Mouse (Mus musculus) bone marrow, adult 2 months (tissue): ENCODE measurements around the gene Acaa1a. TPM values are rescaled to one million over a fixed set of nuclear protein-coding genes. Genes with fewer than 3 reads are reported as not detected.

Experiments
- H3K27ac ChIP-seq: fragments of 200-500 bp; 2 replicates; pipeline ENCODE4 v1.5.1; 2012; ENCODE audit warnings: low read depth, mild to moderate bottlenecking, control low read depth, inconsistent platforms, low read length; ENCODE audit not compliant: control insufficient read depth, poor library complexity, insufficient read depth
- H3K4me1 ChIP-seq: fragments of 200-500 bp; 2 replicates; pipeline ENCODE4 v1.6.1; 2011; ENCODE audit warnings: low read length; ENCODE audit not compliant: control insufficient read depth, insufficient read depth
- H3K4me3 ChIP-seq: fragments of 200-500 bp; replicated peaks from 2 replicates; pipeline ENCODE3; 2011; ENCODE audit warnings: mild to moderate bottlenecking, low read depth, low read length, control low read depth; ENCODE audit not compliant: control insufficient read depth
- CTCF ChIP-seq: fragments of 200-500 bp; IDR thresholded peaks from 2 replicates; pipeline ENCODE4 v1.5.1; 2011; ENCODE audit warnings: low read length, control low read depth; ENCODE audit not compliant: control insufficient read depth, insufficient read depth
- POLR2A ChIP-seq: fragments of 200-500 bp; IDR thresholded peaks from 2 replicates; pipeline ENCODE4 v1.6.1; 2011; ENCODE audit warnings: low read depth, mild to moderate bottlenecking, control low read depth, low read length, borderline replicate concordance; ENCODE audit not compliant: control insufficient read depth
- WGBS: fragments of 180-500 bp; shearing (Covaris S2); methylation state at CpG from one replicate; pipeline ENCODE4 v1.1.7; 2018; 5-methylcytosine and 5-hydroxymethylcytosine counted together
- polyA plus RNA-seq: library from polyadenylated mRNA; stranded (reverse); fragments of >200 nt; gene quantifications from 2 replicates; pipeline ENCODE4 v1.2.4, GENCODE M21; 2011; ENCODE audit warnings: low replicate concordance; ENCODE audit not compliant: missing spikeins, insufficient read depth, insufficient read length

The Acaa1a gene
- polyA plus RNA-seq, 1 experiment: 53.7 TPM

DNA sequence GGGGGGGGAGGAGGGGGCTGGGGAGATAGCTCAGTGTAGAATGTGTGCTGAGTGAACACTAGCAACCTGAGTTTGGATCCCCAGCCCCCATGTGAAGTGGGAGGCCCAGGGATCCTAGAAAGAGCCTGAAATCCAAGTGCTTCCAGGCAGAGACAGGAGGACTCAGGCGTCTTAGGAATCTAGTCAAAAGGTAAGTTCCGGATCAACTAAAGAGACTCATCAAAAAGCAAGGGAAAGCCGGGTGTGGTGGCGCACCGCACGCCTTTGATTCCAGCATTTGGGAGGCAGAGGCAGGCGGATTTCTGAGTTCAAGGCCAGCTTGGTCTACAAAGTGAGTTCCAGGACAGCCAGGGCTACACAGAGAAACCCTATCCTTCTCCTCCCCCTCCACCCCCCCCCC is 19.0 kb upstream of the Acaa1a start:
- H3K4me3 ChIP-seq: no peak overlapping the region
- WGBS: 90% methylated on average over 7 of the region's 7 CpGs

DNA sequence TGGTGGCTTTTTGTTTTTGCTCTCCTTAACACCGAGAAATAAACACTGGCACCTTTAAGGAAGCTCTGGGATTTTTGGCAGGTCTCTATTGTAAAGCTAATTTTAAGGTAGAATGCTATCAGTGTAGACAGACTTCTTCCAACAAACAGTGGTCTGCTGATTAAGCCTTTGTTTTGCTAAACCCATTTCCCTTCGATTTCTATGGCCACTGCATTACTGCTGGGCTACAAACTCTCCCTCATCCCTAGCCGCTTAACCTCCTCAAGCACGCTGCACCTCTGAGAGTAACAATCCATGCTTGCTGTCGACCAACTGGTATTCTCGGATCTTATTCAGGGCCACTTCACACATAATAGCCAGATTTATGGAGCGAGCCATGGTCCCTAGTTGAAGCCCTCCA is 18.5 kb upstream of the Acaa1a start:
- H3K4me3 ChIP-seq: peak overlapping the region; percentile 13
- TF ChIP-seq CTCF (no peak), POLR2A (no peak)
- no peak overlapping the region for H3K27ac ChIP-seq
- WGBS: 38% methylated on average over 7 of the region's 7 CpGs
- H3K4me1 ChIP-seq: peaks cover 2% of the 10 kb centered on the region; the same call in 1 of the 2 replicates

More for the DNA sequence above, 19.0 kb upstream of the Acaa1a start:
- H3K4me1 ChIP-seq: peaks cover 2% of the 10 kb centered on the region; the same call in 1 of the 2 replicates
- no peak for TF ChIP-seq POLR2A
- no peak for TF ChIP-seq CTCF
- no peak overlapping the region for H3K27ac ChIP-seq

DNA sequence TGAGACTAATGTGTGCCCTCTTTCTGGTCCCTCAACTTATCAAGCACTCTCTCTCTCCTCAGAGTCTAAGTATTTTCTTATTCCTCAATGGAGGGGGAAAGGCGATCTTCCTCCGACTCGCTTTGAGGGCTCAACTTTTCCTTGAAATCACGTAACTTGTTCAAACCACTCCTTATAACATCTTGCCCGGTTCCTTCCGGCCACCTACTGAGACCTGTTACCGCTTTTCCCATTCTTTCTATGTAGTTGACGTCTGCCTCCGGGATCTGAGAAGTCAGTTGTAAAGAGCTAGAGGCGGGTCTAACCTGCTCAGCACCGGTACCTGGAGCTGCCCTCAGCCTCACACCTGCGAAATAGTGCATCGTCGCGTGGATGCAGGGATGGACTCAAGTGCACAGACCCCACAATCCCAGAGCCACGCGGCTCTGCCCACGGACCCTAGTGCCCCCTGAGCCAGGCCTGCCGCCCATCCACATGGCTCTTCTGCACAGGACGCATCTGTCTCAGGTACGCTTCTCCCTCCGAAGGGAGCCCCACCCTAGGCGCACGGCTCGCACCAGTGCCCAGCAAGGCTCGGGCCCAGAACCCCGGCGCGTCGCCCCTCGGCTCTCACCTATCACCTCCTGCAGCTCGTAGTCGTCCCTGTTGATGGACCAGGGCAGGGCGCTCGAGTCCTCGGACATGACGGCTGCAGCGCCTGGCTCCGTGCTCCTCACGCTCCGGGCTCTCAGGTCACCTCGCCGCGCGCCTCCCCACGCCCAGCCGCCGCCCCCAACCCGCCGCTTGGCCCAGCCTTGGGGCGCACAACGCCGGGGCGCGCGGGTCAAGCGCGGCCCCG is 17.9 kb upstream of the Acaa1a start:
- TF ChIP-seq CTCF (no peak), POLR2A (0 out of 2 replicates have a peak, but pooled peaks have one; percentile 15)
- WGBS: under 1% methylated on average over 56 of the region's 59 CpGs
- peaks cover 2% of the 10 kb centered on the region; the same call in 1 of the 2 replicates for H3K4me1 ChIP-seq
- H3K4me3 ChIP-seq: peak overlapping the region; percentile 77
- H3K27ac ChIP-seq: peak overlapping the region; percentile 98

DNA sequence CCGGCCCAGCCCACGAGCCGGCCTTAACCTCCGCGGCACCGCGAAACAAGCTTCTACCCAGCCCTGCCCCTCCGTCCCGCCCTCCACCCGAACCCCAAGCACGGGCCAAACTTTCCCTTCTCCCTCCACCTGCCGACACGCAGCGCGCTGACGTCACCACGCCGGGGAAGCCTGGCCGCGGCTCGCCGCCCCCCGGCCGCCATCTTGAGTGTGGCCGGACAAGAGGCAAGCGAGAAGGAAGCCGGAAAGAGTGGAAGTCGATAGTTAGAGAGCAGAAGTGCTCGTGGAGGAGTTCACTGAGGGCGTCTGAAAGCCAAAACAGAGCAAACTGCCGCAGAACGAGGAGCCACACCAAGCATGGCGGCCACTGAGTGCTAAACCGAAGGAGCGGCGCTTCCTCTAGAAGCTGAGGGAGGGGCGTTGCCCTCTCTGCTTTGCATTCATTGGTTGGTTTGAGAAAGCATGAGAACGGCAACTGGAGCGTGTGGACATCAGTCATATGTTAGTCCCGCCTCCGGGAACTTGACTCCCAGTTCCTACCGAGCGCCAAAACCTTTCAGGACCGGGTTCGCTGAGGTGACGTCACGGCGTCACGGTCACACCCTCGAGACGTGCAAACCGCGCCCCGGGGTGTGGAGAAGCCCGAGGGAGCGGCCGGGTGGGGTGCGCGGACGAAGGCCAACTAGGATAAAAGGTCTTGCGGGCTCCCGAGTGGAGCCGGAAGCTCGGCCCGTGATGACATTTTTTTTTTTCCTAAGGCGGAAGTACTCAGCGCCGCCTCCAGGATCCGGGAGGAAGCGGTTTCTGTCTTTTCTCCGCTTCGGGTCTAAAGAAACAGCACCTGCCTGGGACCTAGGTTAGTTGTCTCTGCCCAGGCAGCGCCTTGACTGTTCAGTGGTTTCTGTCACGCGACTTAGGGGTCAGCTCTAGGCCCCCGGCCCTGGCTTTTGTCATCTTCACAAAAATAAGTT is 16.9 kb upstream of the Acaa1a start, which contains the start of gene Oxsr1:
Gene Oxsr1 (minus strand): TSS at position 139 of the 971 bp plus-strand sequence.
- TF ChIP-seq CTCF (no peak), POLR2A (peak; percentile 66; the same call in 1 of the 2 replicates)
- under 1% methylated on average over 76 of the region's 76 CpGs for WGBS
- H3K27ac ChIP-seq: peak within 1 kb of the TSS; percentile 98
- H3K4me3 ChIP-seq: peak within 1 kb of the TSS; percentile 91
- H3K4me1 ChIP-seq: peaks cover 2% of the 10 kb centered on the region; the same call in 1 of the 2 replicates

DNA sequence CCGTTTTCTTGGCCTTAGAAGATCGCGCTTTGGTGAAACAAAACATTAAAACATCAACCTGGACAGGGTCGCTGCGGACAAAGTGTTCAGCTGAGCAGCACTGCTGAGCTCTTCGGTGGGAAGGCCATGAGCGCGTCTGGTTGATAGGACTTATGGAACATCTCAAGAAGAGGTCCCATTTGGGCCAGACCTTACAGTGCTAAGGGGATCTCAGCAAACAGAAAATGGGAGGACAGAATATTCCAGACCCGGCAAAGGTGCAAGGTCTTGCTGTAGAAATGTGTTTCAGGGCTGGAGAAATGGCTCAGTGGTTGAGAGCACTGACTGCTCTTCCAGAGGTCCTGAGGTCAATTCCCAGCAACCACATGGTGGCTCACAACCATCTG is 16.2 kb upstream of the Acaa1a start:
- peak overlapping the region; percentile 91 for H3K4me3 ChIP-seq
- WGBS: 3% methylated on average over 9 of the region's 9 CpGs
- H3K4me1 ChIP-seq: peaks cover 3% of the 10 kb centered on the region; the same call in 1 of the 2 replicates
- H3K27ac ChIP-seq: peak overlapping the region; percentile 95
- TF ChIP-seq POLR2A (no peak), CTCF (no peak)

DNA sequence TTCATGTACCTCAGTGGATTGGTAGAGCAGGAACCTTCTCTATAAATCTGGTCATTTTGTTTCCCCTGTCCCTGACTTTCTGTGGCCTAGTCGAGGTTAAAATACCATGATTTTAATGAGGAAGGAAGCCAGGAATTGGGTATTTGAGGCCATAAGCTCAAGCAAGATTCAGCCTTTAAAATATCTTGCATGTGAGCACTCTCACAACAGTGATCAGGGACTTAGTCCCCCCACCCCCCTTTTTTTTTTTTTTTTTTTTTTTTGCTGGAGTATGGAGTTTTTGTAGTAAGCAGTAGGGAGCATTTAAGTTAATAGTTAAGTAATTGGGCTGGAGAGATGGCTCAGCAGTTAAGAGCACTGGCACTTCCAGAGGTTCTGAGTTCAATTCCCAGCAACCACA is 15.3 kb upstream of the Acaa1a start:
- no peak for TF ChIP-seq CTCF
- TF ChIP-seq POLR2A: no peak
- WGBS: 0% methylated on average over 1 of the region's 1 CpGs
- Histone ChIP-seq H3K27ac (no peak overlapping the region), H3K4me1 (peaks cover 3% of the 10 kb centered on the region; the same call in 1 of the 2 replicates), H3K4me3 (no peak overlapping the region)

DNA sequence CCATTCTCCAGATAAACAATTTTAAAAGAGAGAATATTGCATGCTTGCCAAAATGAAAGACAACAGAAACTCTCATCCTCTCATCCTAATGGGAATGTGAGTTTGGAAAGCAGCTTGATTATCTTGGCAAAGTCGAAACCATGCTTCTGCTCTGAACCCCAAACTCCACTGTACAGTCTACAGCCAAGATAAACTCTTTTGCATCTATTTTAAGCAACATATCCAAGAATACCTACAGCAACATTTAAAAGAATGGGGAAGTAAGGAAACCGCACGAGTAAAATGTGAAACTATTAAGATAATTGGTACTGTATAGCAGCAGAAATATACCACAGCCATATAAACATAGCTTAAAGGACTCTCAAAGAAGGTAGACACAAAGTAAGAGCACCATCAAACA is 11.0 kb upstream of the Acaa1a start:
- TF ChIP-seq CTCF (no peak), POLR2A (no peak)
- WGBS: 3% methylated on average over 3 of the region's 3 CpGs
- H3K4me3 ChIP-seq: no peak overlapping the region
- H3K4me1 ChIP-seq: peaks cover 3% of the 10 kb centered on the region; the same call in 1 of the 2 replicates
- H3K27ac ChIP-seq: no peak overlapping the region

DNA sequence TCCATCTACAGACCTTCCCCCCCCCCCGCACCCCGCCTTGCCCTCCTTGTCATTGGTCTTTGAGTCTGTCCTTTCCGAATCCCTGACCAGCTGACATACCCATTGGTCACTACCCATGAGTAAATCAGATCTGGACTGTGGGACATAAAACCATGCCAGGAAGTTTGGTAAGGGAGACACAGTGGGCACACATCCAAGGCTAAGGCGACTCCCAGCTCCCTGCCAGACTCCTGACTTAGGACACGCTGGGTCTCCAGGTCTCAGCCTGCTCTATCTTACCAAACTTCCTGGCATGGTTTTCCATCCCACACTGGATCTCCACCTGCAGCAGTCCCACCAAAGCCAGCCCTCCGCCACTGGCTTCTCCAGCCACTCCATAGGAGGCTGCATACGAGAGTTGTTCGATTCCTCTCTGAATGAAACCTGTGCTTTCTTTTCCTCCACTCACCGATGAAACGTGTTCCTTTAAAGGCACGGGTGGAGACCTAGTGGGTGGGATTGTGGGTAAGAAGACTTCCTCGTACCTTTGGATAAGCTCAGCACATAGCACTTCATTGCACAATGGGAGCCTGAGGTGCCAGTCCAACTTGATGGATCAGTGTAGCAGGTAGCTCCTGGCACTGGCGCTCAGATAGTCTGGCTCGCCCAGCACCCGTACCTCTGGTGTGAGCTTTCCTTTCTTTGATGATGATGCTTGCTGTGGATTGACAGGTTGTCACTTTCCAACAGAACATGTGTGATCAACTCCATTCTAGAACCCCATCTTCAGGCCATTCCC is 9.1 kb upstream of the Acaa1a start:
- Histone ChIP-seq H3K27ac (no peak overlapping the region), H3K4me3 (no peak overlapping the region), H3K4me1 (peaks cover 6% of the 10 kb centered on the region; the same call in 1 of the 2 replicates)
- WGBS: 77% methylated on average over 15 of the region's 15 CpGs
- TF ChIP-seq POLR2A (no peak), CTCF (no peak)
